Mouse (Mus musculus) midbrain, embryonic 15.5 days (tissue): ENCODE data around the gene Smyd1. TPM values are rescaled to one million over a fixed set of nuclear protein-coding genes. Genes with fewer than 3 reads are reported as not detected.
A peak's percentile ranks its signal among the peaks of the same experiment; 100 is the strongest.

Experiments
- ATAC-seq: fragments of 200-750 bp; cut with Nextera tagmentation; replicated peaks from 2 replicates; pipeline ENCODE4 v1.8.0; 2017; ENCODE audit warnings: moderate TSS enrichment
- H3K27ac ChIP-seq: fragments of 300-500 bp; sonication (generic); 2 replicates; pipeline ENCODE4 v1.5.1; 2015; ENCODE audit warnings: mild to moderate bottlenecking, inconsistent platforms
- H3K27me3 ChIP-seq: fragments of 300-500 bp; sonication (generic); replicated peaks from 2 replicates; pipeline ENCODE4 v1.6.1; 2015; ENCODE audit warnings: inconsistent platforms
- H3K36me3 ChIP-seq: fragments of 300-500 bp; sonication (generic); replicated peaks from 2 replicates; pipeline ENCODE4 v1.6.1; 2015; ENCODE audit warnings: inconsistent platforms
- H3K4me1 ChIP-seq: fragments of 300-500 bp; sonication (generic); 2 replicates; pipeline ENCODE4 v1.6.1; 2015; ENCODE audit warnings: inconsistent platforms
- H3K4me2 ChIP-seq: fragments of 300-500 bp; sonication (generic); 2 replicates; pipeline ENCODE4 v1.6.1; 2015; ENCODE audit warnings: inconsistent platforms, mild to moderate bottlenecking, moderate library complexity
- H3K4me3 ChIP-seq: fragments of 300-500 bp; sonication (generic); 2 replicates; pipeline ENCODE4 v1.5.1; 2015; ENCODE audit warnings: mild to moderate bottlenecking, inconsistent platforms
- H3K9ac ChIP-seq: fragments of 300-500 bp; sonication (generic); 2 replicates; pipeline ENCODE4 v1.6.1; 2015; ENCODE audit warnings: mild to moderate bottlenecking, inconsistent platforms
- H3K9me3 ChIP-seq: fragments of 300-500 bp; sonication (generic); 2 replicates; pipeline ENCODE4 v1.6.1; 2016; ENCODE audit warnings: inconsistent platforms
- WGBS: fragments of 180-500 bp; shearing (Covaris S2); methylation state at CpG from one replicate; pipeline ENCODE4 v1.1.7; 2015; ENCODE audit warnings: mixed read lengths; 5-methylcytosine and 5-hydroxymethylcytosine counted together
- microRNA-seq: library from miRNA; unstranded; fragments of <30 nt; microRNA quantifications from one replicate; pipeline ENCODE4, GENCODE M21; 2016
- polyA plus RNA-seq: library from polyadenylated mRNA; unstranded; fragments of >200 nt; fragmentation: Nextera tagmentation; extraction: Ambion mirVana; gene quantifications from 2 replicates; pipeline ENCODE4 v1.2.1, GENCODE M21; 2015

Smyd1 gene
- polyA plus RNA-seq, 1 experiment from 2014 or later = 0.15 TPM

GRCm38 (mm10) chr6:71184941-71185604 is 137.0 kb downstream of the Smyd1 start:
- 89% methylated on average over 7 of the region's 7 CpGs for WGBS
- Histone ChIP-seq H3K4me3 (no peak overlapping the region), H3K4me1 (no peaks in the 10 kb centered on the region), H3K36me3 (no peaks in the 10 kb centered on the region), H3K27me3 (no peaks in the 10 kb centered on the region), H3K9me3 (no peaks in the 10 kb centered on the region), H3K9ac (no peak overlapping the region), H3K27ac (no peak overlapping the region), H3K4me2 (no peak overlapping the region)
- no peak for ATAC-seq

GRCm38 (mm10) chr6:71180596-71180995 is 141.4 kb downstream of the Smyd1 start:
- Histone ChIP-seq H3K9me3 (no peaks in the 10 kb centered on the region), H3K27ac (no peak overlapping the region), H3K36me3 (no peaks in the 10 kb centered on the region), H3K4me1 (no peaks in the 10 kb centered on the region), H3K4me2 (no peak overlapping the region), H3K9ac (no peak overlapping the region), H3K27me3 (no peaks in the 10 kb centered on the region), H3K4me3 (no peak overlapping the region)
- WGBS = 96% methylated on average over 1 of the region's 1 CpGs
- no peak for ATAC-seq

- no peak for ATAC-seq
Measured at GRCm38 (mm10) chr6:71172812-71173580, 149.0 kb downstream of the Smyd1 start.

GRCm38 (mm10) chr6:71166551-71167169 is 155.4 kb downstream of the Smyd1 start:
- no peak overlapping the region for H3K4me3 ChIP-seq
- H3K27ac ChIP-seq = no peak overlapping the region
- H3K4me1 ChIP-seq = no peaks in the 10 kb centered on the region
- H3K4me2 ChIP-seq = no peak overlapping the region
- no peaks in the 10 kb centered on the region for H3K9me3 ChIP-seq
- WGBS = 49% methylated on average over 6 of the region's 6 CpGs
- no peaks in the 10 kb centered on the region for H3K27me3 ChIP-seq
- no peak overlapping the region for H3K9ac ChIP-seq
- no peaks in the 10 kb centered on the region for H3K36me3 ChIP-seq
- ATAC-seq = peak; percentile 56

More at GRCm38 (mm10) chr6:71172812-71173580, 149.0 kb downstream of the Smyd1 start:
- WGBS = 90% methylated on average over 10 of the region's 10 CpGs
- no peak overlapping the region for H3K27ac ChIP-seq
- H3K9me3 ChIP-seq = no peaks in the 10 kb centered on the region
- H3K9ac ChIP-seq = no peak overlapping the region
- no peaks in the 10 kb centered on the region for H3K36me3 ChIP-seq
- no peak overlapping the region for H3K4me3 ChIP-seq
- no peaks in the 10 kb centered on the region for H3K27me3 ChIP-seq
- H3K4me2 ChIP-seq = no peak overlapping the region
- no peaks in the 10 kb centered on the region for H3K4me1 ChIP-seq

- no peaks in the 10 kb centered on the region for H3K9me3 ChIP-seq
- H3K4me1 ChIP-seq = no peaks in the 10 kb centered on the region
- H3K36me3 ChIP-seq = no peaks in the 10 kb centered on the region
- H3K27ac ChIP-seq = no peak overlapping the region
- no peak overlapping the region for H3K4me3 ChIP-seq
- no peaks in the 10 kb centered on the region for H3K27me3 ChIP-seq
- H3K9ac ChIP-seq = no peak overlapping the region
- 33% methylated on average over 6 of the region's 6 CpGs for WGBS
- no peak overlapping the region for H3K4me2 ChIP-seq
- no peak for ATAC-seq
Measured at GRCm38 (mm10) chr6:71164394-71164793, 157.6 kb downstream of the Smyd1 start.

Small RNA genes lying within 50 kb of the gene (microRNA-seq; reads per million reads assigned to microRNA genes)
- gene Mir8112 = 26.7 reads per million, percentile 38 among the genes with 10 or more reads in this experiment

Other genes starting within 250 kb of the Smyd1 start
- 4.2 and 4.7 TPM in 2 replicates for gene Thnsl2, start 177.8 kb downstream of the Smyd1 start, polyA plus RNA-seq
- 0.45 and 0.46 TPM in 2 replicates for gene Fabp1, start 122.4 kb downstream of the Smyd1 start, polyA plus RNA-seq
- 16.9 and 17.2 TPM in 2 replicates for gene Krcc1, start 50.6 kb downstream of the Smyd1 start, polyA plus RNA-seq
- not detected in 2 replicates for gene Cd8b1, start 555 bp upstream of the Smyd1 start, polyA plus RNA-seq
- gene Cd8a, start 51.2 kb upstream of the Smyd1 start, polyA plus RNA-seq = not detected in 2 replicates
- gene Rmnd5a, start 118.4 kb upstream of the Smyd1 start, polyA plus RNA-seq = 9.3 and 10.9 TPM in 2 replicates
- gene Rnf103, start 171.7 kb upstream of the Smyd1 start, polyA plus RNA-seq = 24.9 and 26.0 TPM in 2 replicates
- 54.3 and 55.7 TPM in 2 replicates for gene Chmp3, start 221.6 kb upstream of the Smyd1 start, polyA plus RNA-seq